Mouse (Mus musculus) bone marrow, adult 2 months (tissue): Measurements from ENCODE around the gene Uhrf1bp1.

Experiments
- CTCF ChIP-seq: fragments of 200-500 bp; IDR thresholded peaks from 2 replicates; pipeline ENCODE4 v1.5.1; 2011; ENCODE audit warnings: low read length, control low read depth; ENCODE audit not compliant: control insufficient read depth, insufficient read depth
- POLR2A ChIP-seq: fragments of 200-500 bp; IDR thresholded peaks from 2 replicates; pipeline ENCODE4 v1.6.1; 2011; ENCODE audit warnings: low read depth, mild to moderate bottlenecking, control low read depth, low read length, borderline replicate concordance; ENCODE audit not compliant: control insufficient read depth

- TF ChIP-seq POLR2A (no peak), CTCF (no peak)
Observed at GRCm38 (mm10) chr17:27920676-27921075, 64.4 kb downstream of the Uhrf1bp1 start.
